Mouse (Mus musculus): ENCODE results near the gene Kdf1. TPM values are rescaled to one million over a fixed set of nuclear protein-coding genes. Genes with fewer than 3 reads are reported as not detected.
A peak's percentile ranks its signal among the peaks of the same experiment; 100 is the strongest.

The Kdf1 gene
- polyA plus RNA-seq, 1 experiment from 2014 or later, result 1.1 TPM

- Histone ChIP-seq H3K4me1 (no peaks in the 10 kb centered on the region), H3K4me2 (replicated peaks) (no peak overlapping the region), H3K27me3 (replicated peaks) (no peaks in the 10 kb centered on the region), H3K36me3 (peaks cover 96% of the 10 kb centered on the region), H3K27ac (no peak overlapping the region), H3K9ac (no peak overlapping the region), H3K9me3 (no peaks in the 10 kb centered on the region), H3K4me3 (no peak overlapping the region)
- 96% methylated on average over 5 of the region's 5 CpGs for WGBS
- no peak for ATAC-seq (ENCODE audit: low FRiP score, low read depth)
Measured at GRCm38 (mm10) chr4:133536652-133537051, 17.9 kb downstream of the Kdf1 start.

- peak; percentile 97 for ATAC-seq (ENCODE audit: low FRiP score, low read depth)
- H3K4me1 ChIP-seq, result peaks cover 14% of the 10 kb centered on the region
- whole genome bisulfite sequencing, result under 1% methylated on average over 77 of the region's 77 CpGs
Measured at GRCm38 (mm10) chr4:133545272-133546231, 26.8 kb downstream of the Kdf1 start, which contains the start of gene Nudc. TSS of gene Nudc (minus strand) at chr4:133545996.

DNA sequence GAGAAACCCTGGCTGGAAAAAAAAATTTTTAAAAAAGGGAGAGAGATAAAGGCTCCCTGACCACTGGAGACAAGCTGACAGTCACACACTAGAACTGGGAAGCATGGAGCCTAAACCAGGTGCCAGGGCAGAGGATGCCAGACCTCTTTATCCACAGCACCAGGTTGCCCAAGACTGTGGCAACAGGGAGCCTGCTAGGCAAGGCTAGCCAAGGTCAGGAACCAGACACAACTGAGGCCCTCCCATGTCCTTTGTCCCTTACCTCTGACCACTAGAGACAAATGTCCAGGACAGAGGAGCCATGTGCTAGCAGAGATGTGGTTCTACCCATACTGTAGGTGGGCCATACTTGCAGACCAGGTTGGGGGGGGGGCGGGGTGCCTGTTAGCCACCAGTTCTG lies 33.3 kb downstream of the Kdf1 start:
- H3K9ac ChIP-seq, result no peak overlapping the region
- no peak overlapping the region for H3K4me2 ChIP-seq (replicated peaks)
- WGBS, result 96% methylated on average over 1 of the region's 1 CpGs
- no peaks in the 10 kb centered on the region for H3K36me3 ChIP-seq
- no peaks in the 10 kb centered on the region for H3K9me3 ChIP-seq
- H3K27ac ChIP-seq, result no peak overlapping the region
- no peak overlapping the region for H3K4me3 ChIP-seq
- no peaks in the 10 kb centered on the region for H3K27me3 ChIP-seq (replicated peaks)
- no peak for ATAC-seq (ENCODE audit: low FRiP score, low read depth)
- H3K4me1 ChIP-seq, result no peaks in the 10 kb centered on the region

More at GRCm38 (mm10) chr4:133545272-133546231, 26.8 kb downstream of the Kdf1 start, which contains the start of gene Nudc:
- Histone ChIP-seq H3K9me3 (no peaks in the 10 kb centered on the region), H3K4me2 (replicated peaks) (peak within 1 kb of the TSS; percentile 65), H3K27me3 (replicated peaks) (no peaks in the 10 kb centered on the region), H3K27ac (no peak within 1 kb of the TSS), H3K36me3 (peaks cover 24% of the 10 kb centered on the region), H3K4me3 (peak within 1 kb of the TSS; percentile 91), H3K9ac (peak within 1 kb of the TSS; percentile 81)

- no peak for ATAC-seq (ENCODE audit: low FRiP score, low read depth)
- Histone ChIP-seq H3K27ac (no peak within 1 kb of the TSS), H3K4me1 (no peaks in the 10 kb centered on the region), H3K4me3 (no peak within 1 kb of the TSS), H3K9me3 (no peaks in the 10 kb centered on the region), H3K4me2 (replicated peaks) (no peak within 1 kb of the TSS), H3K36me3 (no peaks in the 10 kb centered on the region), H3K27me3 (replicated peaks) (no peaks in the 10 kb centered on the region), H3K9ac (no peak within 1 kb of the TSS)
- 75% methylated on average over 10 of the region's 10 CpGs for WGBS
Measured at GRCm38 (mm10) chr4:133552768-133553447, 34.1 kb downstream of the Kdf1 start, which contains the start of gene Nr0b2. TSS of gene Nr0b2 (plus strand) at chr4:133553376.

- H3K4me3 ChIP-seq, result no peak overlapping the region
- H3K4me1 ChIP-seq, result no peaks in the 10 kb centered on the region
- H3K9ac ChIP-seq, result no peak overlapping the region
- no peak for ATAC-seq (ENCODE audit: low FRiP score, low read depth)
- H3K4me2 ChIP-seq (replicated peaks), result no peak overlapping the region
- 82% methylated on average over 19 of the region's 19 CpGs for WGBS
- H3K9me3 ChIP-seq, result no peaks in the 10 kb centered on the region
- no peaks in the 10 kb centered on the region for H3K27me3 ChIP-seq (replicated peaks)
- no peak overlapping the region for H3K27ac ChIP-seq
- no peaks in the 10 kb centered on the region for H3K36me3 ChIP-seq
Measured at GRCm38 (mm10) chr4:133553448-133554330, 34.9 kb downstream of the Kdf1 start.

GRCm38 (mm10) chr4:133557041-133557717 lies 38.4 kb downstream of the Kdf1 start:
- Histone ChIP-seq H3K9ac (no peak overlapping the region), H3K36me3 (no peaks in the 10 kb centered on the region), H3K4me1 (no peaks in the 10 kb centered on the region), H3K27ac (no peak overlapping the region), H3K4me2 (replicated peaks) (no peak overlapping the region), H3K9me3 (no peaks in the 10 kb centered on the region), H3K4me3 (no peak overlapping the region), H3K27me3 (replicated peaks) (no peaks in the 10 kb centered on the region)
- 26% methylated on average over 10 of the region's 10 CpGs for WGBS
- ATAC-seq (ENCODE audit: low FRiP score, low read depth), result no peak

- ATAC-seq (ENCODE audit: low FRiP score, low read depth), result no peak
- Histone ChIP-seq H3K4me3 (no peak overlapping the region), H3K27ac (no peak overlapping the region), H3K4me2 (replicated peaks) (no peak overlapping the region), H3K4me1 (no peaks in the 10 kb centered on the region), H3K27me3 (replicated peaks) (no peaks in the 10 kb centered on the region), H3K36me3 (no peaks in the 10 kb centered on the region), H3K9ac (no peak overlapping the region), H3K9me3 (no peaks in the 10 kb centered on the region)
- WGBS, result 77% methylated on average over 4 of the region's 4 CpGs
Measured at GRCm38 (mm10) chr4:133559846-133560245, 41.1 kb downstream of the Kdf1 start.

DNA sequence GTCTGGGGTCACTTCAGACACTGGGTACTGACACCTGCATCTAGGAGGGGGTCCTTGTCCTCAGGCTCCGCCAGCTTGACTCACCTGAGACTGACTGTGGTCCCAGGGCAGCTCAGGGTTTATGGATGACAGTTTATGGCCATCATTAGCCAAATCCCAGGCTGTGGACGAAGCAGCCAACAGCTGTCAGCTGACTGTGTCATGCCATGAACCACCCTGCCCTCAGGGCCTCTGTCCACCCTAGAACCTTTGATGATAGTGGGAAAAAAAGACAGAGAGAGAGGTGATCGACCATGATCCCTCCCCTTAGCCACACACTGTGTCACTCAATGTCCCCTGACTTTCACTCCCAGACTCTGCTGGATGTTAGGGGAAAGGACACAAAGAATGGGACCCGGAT lies 42.9 kb downstream of the Kdf1 start:
- Histone ChIP-seq H3K4me1 (no peaks in the 10 kb centered on the region), H3K27ac (no peak overlapping the region), H3K27me3 (replicated peaks) (no peaks in the 10 kb centered on the region), H3K4me3 (no peak overlapping the region), H3K9me3 (no peaks in the 10 kb centered on the region), H3K9ac (no peak overlapping the region), H3K36me3 (no peaks in the 10 kb centered on the region), H3K4me2 (replicated peaks) (no peak overlapping the region)
- WGBS, result 56% methylated on average over 4 of the region's 4 CpGs
- ATAC-seq (ENCODE audit: low FRiP score, low read depth), result no peak

DNA sequence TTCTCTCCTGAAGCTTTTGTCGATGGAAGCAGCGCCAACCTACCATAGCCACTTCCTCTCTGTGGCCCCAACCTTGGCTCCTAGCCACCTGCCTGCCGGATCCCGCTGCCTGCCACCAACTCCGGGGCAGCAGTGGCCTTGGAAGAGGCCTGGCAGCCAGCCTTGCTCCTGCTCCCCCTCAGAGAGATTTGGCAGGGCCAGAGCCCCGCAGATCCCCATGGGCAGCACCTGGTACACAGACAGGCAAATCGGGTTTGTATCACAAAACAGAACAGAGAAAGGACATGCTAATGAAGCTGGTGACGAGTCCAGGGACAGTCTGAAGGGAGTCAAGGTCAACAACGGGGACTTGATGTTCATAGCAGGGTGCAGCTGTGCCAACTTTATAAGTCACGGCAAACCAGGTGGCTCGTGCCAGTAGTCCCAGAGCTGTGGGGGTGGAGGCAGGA lies 44.4 kb downstream of the Kdf1 start:
- no peak for ATAC-seq (ENCODE audit: low FRiP score, low read depth)
- no peaks in the 10 kb centered on the region for H3K9me3 ChIP-seq
- no peaks in the 10 kb centered on the region for H3K4me1 ChIP-seq
- no peak overlapping the region for H3K9ac ChIP-seq
- no peak overlapping the region for H3K4me2 ChIP-seq (replicated peaks)
- no peak overlapping the region for H3K4me3 ChIP-seq
- no peaks in the 10 kb centered on the region for H3K27me3 ChIP-seq (replicated peaks)
- WGBS, result 84% methylated on average over 11 of the region's 11 CpGs
- H3K27ac ChIP-seq, result no peak overlapping the region
- H3K36me3 ChIP-seq, result no peaks in the 10 kb centered on the region

DNA sequence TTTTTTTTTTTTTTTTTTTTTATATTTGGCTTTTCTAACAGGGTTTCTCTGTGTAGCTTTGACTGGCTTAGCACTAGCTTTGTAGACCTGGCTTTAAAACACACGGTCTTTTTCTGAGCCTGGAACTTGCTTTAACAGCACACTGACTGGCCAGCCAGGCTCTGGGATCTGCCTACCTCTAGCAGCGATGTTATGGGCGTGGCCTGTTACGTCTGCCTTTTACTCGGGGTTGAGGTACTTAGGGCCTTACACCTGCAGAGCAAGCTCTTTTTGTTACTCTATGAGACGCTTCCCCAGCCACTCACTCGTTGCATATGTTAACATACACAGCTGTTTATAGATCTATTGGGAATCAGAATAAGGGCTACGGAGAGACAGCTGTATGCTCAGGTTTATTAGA lies 48.5 kb downstream of the Kdf1 start:
- 32% methylated on average over 8 of the region's 8 CpGs for WGBS
- no peak for ATAC-seq (ENCODE audit: low FRiP score, low read depth)
- no peak overlapping the region for H3K4me2 ChIP-seq (replicated peaks)
- H3K4me1 ChIP-seq, result no peaks in the 10 kb centered on the region
- H3K9ac ChIP-seq, result no peak overlapping the region
- no peak overlapping the region for H3K4me3 ChIP-seq
- H3K9me3 ChIP-seq, result no peaks in the 10 kb centered on the region
- H3K27me3 ChIP-seq (replicated peaks), result no peaks in the 10 kb centered on the region
- no peaks in the 10 kb centered on the region for H3K36me3 ChIP-seq
- no peak overlapping the region for H3K27ac ChIP-seq

DNA sequence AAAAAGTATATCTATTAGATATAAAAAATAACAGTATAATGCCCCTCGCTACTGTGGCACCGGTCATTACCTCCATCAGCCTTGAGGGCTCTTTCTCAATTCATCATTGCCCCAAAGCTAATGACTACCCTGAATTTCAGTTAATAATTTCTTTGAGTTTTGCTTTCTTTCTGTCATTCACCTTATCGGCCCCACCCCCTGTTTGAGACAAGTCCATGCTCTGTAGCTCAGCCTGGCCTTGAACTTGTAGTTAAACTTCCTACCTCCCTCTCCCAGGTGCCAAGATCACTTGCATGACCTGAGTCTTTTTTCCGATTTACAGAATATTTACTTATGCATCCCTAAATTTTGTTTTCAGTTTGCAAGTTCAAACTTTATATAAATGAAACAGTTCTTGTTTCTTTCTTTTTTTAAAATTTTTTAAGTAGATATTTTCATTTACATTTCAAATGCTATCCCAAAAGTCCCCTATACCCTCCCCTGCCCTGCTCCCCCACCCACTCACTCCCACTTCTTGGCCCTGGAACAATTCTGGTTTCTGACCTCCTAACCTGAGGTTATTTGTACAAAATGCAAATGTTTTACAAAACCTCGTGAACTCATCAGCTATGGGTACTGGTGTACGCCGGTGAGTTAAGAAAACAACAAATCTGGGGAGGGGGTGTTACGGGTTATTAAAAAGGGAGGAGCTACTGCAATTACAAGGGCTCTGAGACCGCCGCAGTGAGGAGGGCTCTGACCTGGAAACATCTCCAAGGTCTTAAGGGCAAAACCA lies 50.7 kb downstream of the Kdf1 start:
- Histone ChIP-seq H3K27ac (no peak overlapping the region), H3K4me1 (0 out of 2 replicates have a peak, but pooled peaks cover 5% of the 10 kb centered on the region), H3K27me3 (replicated peaks) (no peaks in the 10 kb centered on the region), H3K4me3 (no peak overlapping the region), H3K9ac (no peak overlapping the region), H3K4me2 (replicated peaks) (no peak overlapping the region), H3K36me3 (no peaks in the 10 kb centered on the region), H3K9me3 (no peaks in the 10 kb centered on the region)
- WGBS, result 78% methylated on average over 10 of the region's 10 CpGs
- ATAC-seq (ENCODE audit: low FRiP score, low read depth), result no peak

Data from neural tube, embryonic 12.5 days (tissue).